Mouse (Mus musculus): ENCODE data around the gene Cdsn.

GRCm38 (mm10) chr17:35567767-35568166 lies 15.8 kb downstream of the Cdsn start:
- TF ChIP-seq CTCF (IDR thresholded peaks at IDR 0.05; ENCODE audit: borderline replicate concordance, insufficient read depth, low read length) (no peak), POLR2A (IDR thresholded peaks at IDR 0.05; ENCODE audit: low read depth, low read length) (no peak)

Data from embryonic fibroblast, embryonic 13.5 days (primary cell).